Mouse (Mus musculus) kidney, adult 9 months (tissue): ENCODE results near the gene Olfr571.

Source experiments
- DNase-seq: peaks from one replicate; pipeline ENCODE4 v3.0.0; 2022

Olfr571 gene

GRCm38 (mm10) chr7:102917032-102917875 is at the start of gene Olfr571:
Gene Olfr571 (minus strand): TSS chr7:102917536.
- DNase-seq: no peak

GRCm38 (mm10) chr7:102962360-102962759 is 45.0 kb upstream of the Olfr571 start, which contains the start of gene Olfr576:
Gene Olfr576 (plus strand): TSS chr7:102962660.
- DNase-seq: no peak

- no peak for DNase-seq
Measured at GRCm38 (mm10) chr7:102958593-102958992, 41.3 kb upstream of the Olfr571 start, which contains the start of gene Olfr575. Gene Olfr575 (minus strand): TSS chr7:102958775.

DNA sequence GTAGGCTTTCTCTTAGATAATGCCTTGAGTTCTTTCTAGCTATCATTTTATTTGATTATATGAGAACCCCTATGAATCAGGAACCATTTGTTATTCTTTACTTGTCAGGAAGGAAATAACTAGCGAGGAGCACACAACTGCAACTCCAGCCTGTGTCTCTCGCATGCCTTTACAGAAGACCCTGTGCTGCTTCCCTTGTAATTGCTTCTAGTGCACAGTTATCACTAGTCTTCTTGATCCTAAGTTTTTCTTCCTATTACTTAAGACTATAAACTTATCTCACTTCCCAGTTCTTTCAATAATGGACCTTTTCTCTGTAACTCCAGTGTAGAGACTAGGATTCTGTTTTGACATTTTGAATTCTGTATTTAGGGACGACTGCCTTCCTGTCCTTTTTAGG is 40.8 kb upstream of the Olfr571 start:
- no peak for DNase-seq

- DNase-seq: no peak
Measured at GRCm38 (mm10) chr7:102950732-102951131, 33.4 kb upstream of the Olfr571 start.

GRCm38 (mm10) chr7:102948167-102948566 is 30.8 kb upstream of the Olfr571 start, which contains the start of gene Olfr574:
Gene Olfr574 (plus strand): TSS chr7:102948467.
- DNase-seq: no peak

- DNase-seq: no peak
Measured at GRCm38 (mm10) chr7:102943417-102943816, 26.1 kb upstream of the Olfr571 start.

GRCm38 (mm10) chr7:102942475-102942874 is 25.1 kb upstream of the Olfr571 start, which contains the start of gene Olfr573-ps1:
Gene Olfr573-ps1 (minus strand): TSS chr7:102942575.
- no peak for DNase-seq

- DNase-seq: no peak
Measured at GRCm38 (mm10) chr7:102927105-102927504, 9.8 kb upstream of the Olfr571 start.

GRCm38 (mm10) chr7:102924109-102924508 is 6.8 kb upstream of the Olfr571 start, which contains the start of gene Olfr572:
Gene Olfr572 (plus strand): TSS chr7:102924409.
- DNase-seq: no peak

DNA sequence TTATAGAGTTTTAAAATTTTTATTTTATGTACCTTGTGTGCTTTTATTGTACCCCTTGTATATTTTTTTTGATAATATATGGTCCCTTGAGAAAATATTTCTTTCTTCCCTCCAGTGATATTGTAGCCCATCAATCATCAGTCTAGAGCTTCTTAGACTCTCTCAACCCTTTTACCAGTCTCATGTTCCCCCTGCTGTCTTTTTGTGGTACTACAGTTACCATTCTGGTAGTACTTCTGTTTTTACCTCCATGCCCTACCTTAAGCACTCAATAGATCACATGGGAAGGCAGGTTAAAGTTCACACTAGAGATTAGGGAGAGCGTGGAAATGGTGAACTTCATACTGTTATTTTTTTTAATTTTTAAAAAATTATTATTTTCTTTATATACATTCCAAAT is 2.3 kb upstream of the Olfr571 start:
- DNase-seq: peak; percentile 47

DNA sequence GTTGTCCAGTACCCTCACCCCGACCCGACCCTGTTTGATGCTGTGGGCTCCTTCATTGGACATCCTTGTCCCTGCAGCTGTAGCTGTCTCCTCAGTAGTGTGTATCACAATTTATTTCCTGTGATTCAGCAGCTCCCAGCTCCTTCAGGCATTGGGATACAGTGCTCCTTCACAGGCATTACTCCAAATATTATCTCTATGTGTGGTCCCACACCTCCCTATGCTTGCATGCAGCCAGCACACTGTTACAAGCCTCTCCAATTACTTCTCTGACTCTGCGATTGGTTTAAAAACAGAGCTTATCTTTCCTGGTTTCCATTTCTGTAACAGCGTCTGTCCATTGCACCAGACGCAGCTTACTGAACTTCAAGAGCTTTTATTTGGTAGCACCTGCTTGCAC is 931 bp downstream of the Olfr571 start:
- DNase-seq: no peak

DNA sequence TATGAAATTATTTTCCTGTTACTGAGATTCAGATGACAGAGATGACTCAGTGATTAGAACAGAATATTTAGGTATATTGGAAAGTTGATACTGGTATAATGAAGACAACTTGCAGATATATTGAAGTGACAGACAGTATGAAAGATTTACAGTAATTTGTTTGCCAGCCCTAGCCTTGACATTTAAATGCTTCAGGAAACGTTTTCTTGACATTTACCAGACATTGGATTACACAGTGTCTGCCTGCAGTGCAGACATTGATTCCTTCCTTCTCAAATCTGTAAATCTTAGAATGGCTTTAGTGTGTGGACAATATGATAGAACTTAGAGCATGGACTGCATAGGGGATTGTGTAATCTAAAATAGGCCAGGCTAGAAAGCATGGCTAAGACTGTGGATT is 2.1 kb downstream of the Olfr571 start:
- no peak for DNase-seq

GRCm38 (mm10) chr7:102890782-102891181 is 26.6 kb downstream of the Olfr571 start, which contains the start of gene Olfr569:
Gene Olfr569 (minus strand): TSS chr7:102890882.
- DNase-seq: no peak

GRCm38 (mm10) chr7:102876822-102877221 is 40.5 kb downstream of the Olfr571 start, which contains the start of gene Olfr568:
Gene Olfr568 (plus strand): TSS chr7:102877122.
- no peak for DNase-seq

GRCm38 (mm10) chr7:102858665-102859064 is 58.7 kb downstream of the Olfr571 start, which contains the start of gene Olfr566:
Gene Olfr566 (minus strand): TSS chr7:102858765.
- no peak for DNase-seq

DNA sequence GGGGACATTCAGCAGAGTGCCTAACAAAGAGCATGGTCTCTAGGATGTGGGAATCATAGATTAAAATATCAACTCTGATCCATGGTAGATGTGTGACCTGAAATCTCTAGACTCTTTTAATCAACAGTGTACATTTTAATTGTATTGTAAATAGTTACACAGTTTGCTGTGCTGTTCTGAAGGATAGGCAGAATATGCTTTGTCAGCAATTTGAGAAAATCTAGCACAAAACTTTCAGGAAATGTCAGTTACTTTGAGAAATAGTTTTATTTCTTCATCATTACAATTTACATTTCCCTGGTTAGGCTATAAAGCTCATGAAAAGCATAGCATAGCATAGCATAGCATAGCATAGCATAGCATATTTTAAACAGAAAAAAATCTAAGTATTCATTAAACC is 61.5 kb downstream of the Olfr571 start:
- no peak for DNase-seq
